In the genomic region with DNA sequence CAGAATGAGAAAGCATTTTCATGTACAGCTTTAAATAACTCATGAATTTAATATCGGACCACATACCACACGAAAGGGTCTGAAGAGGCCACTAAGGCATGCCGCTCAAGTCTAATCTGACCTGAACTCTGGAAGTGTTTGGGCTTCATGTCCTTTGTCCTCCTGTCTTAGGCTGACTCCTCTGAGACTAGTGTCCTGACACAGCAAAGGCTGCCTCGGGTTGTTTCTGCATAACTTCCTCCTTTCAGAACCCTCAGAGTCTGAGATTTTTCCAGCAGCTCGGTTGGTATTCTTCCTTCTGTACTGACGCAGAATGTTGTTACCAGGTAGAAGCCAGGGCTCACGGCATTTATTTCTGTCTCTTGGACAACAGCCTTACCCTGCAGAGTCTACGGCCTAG, we compare ENCODE assay signal across 12 mouse cellular contexts. TPM values are rescaled to one million over a fixed set of nuclear protein-coding genes. Genes with fewer than 3 reads are reported as not detected.
DNase-seq lines count a peak whose midpoint lies in the region; ATAC-seq and TF ChIP-seq lines count a peak whose summit lies in the region.
"Had no signal": no experiment of that assay in that cellular context is flagged by ENCODE, and none has a peak within 500 bp of the region (broad histone marks: within the 10 kb centered on the region; RNA-seq: fewer than 3 reads in every experiment).

No protein-coding gene starts in this region.

- no peaks in the 10 kb centered on the region for H3K27me3 ChIP-seq in liver, embryonic 15.5 days
- H3K27me3 ChIP-seq in stomach, embryonic 16.5 days (ENCODE audit: control insufficient read depth, insufficient read depth, low read length) = no peaks in the 10 kb centered on the region

- no peaks in the 10 kb centered on the region; the same call in 1 of the 2 replicates for H3K4me1 ChIP-seq in lung, adult 2 months (ENCODE audit: control insufficient read depth, insufficient read depth, low read length)
- peaks cover 42% of the 10 kb centered on the region for H3K4me1 ChIP-seq in liver, embryonic 15.5 days (replicated peaks)
- peaks cover 10% of the 10 kb centered on the region for H3K4me1 ChIP-seq in stomach, embryonic 16.5 days (ENCODE audit: control insufficient read depth, insufficient read depth, low read length)

- no peak for DNase-seq in gastrocnemius, adult 2 months
- DNase-seq in gastrocnemius, adult 18-20 months (ENCODE audit: low spot score) = no peak
- peak; percentile 31 for DNase-seq in lung, postnatal 25 days (ENCODE audit: low spot score)
- DNase-seq in lung, adult 2 months = no peak
- DNase-seq in cerebellum, adult 9-10 months = no peak
- DNase-seq in cerebellum, adult 18-20 months = no peak
- DNase-seq: gastrocnemius, postnatal 25 days; kidney, postnatal 10 days had no signal

- no peak overlapping the region for H3K4me2 ChIP-seq in liver, embryonic 15.5 days
- H3K4me2 ChIP-seq in stomach, embryonic 16.5 days (ENCODE audit: low read depth, low read length) = no peak overlapping the region
- H3K4me2 ChIP-seq: hindbrain, embryonic 14.5 days had no signal

- H3K27ac ChIP-seq in gastrocnemius, adult 2 months = peak overlapping the region; percentile 48; the same call in 1 of the 2 replicates
- peak overlapping the region; percentile 58; the same call in 1 of the 2 replicates for H3K27ac ChIP-seq in liver, embryonic 15.5 days (replicated peaks)
- H3K27ac ChIP-seq in stomach, embryonic 16.5 days (ENCODE audit: low read length) = 0 out of 2 replicates have a peak overlapping the region, but pooled peaks have one; percentile 48
- H3K27ac ChIP-seq: hindbrain, embryonic 14.5 days had no signal

- 59% methylated on average over 8 of the region's 8 CpGs for WGBS in lung, adult 2 months
- 49% methylated on average over 8 of the region's 8 CpGs for WGBS in liver, embryonic 15.5 days (ENCODE audit: insufficient replicate concordance)
- WGBS in stomach, embryonic 16.5 days = 71% methylated on average over 8 of the region's 8 CpGs

- TF ChIP-seq CTCF in gastrocnemius, adult 2 months (IDR thresholded peaks at IDR 0.05) = no peak
- no peak for TF ChIP-seq CTCF in lung, adult 2 months (IDR thresholded peaks at IDR 0.05; ENCODE audit: insufficient read depth, low read length)

- H3K9ac ChIP-seq in liver, embryonic 15.5 days = no peak overlapping the region
- no peak overlapping the region for H3K9ac ChIP-seq in stomach, embryonic 16.5 days (ENCODE audit: low read length)
- H3K9ac ChIP-seq: hindbrain, embryonic 14.5 days had no signal

- H3K4me3 ChIP-seq in gastrocnemius, adult 2 months = no peak overlapping the region
- H3K4me3 ChIP-seq in lung, adult 2 months (replicated peaks; ENCODE audit: extremely low read depth, low read depth, low read length) = no peak overlapping the region
- H3K4me3 ChIP-seq in liver, embryonic 15.5 days (replicated peaks) = no peak overlapping the region
- no peak overlapping the region for H3K4me3 ChIP-seq in stomach, embryonic 16.5 days (replicated peaks; ENCODE audit: low read length)
- H3K4me3 ChIP-seq: myocyte had no signal

- H3K9me3 ChIP-seq in liver, embryonic 15.5 days (replicated peaks) = no peaks in the 10 kb centered on the region
- H3K9me3 ChIP-seq in stomach, embryonic 16.5 days (replicated peaks; ENCODE audit: control insufficient read depth, low read length) = no peaks in the 10 kb centered on the region

- H3K36me3 ChIP-seq in liver, embryonic 15.5 days (replicated peaks) = no peaks in the 10 kb centered on the region
- no peaks in the 10 kb centered on the region for H3K36me3 ChIP-seq in stomach, embryonic 16.5 days (ENCODE audit: control insufficient read depth, insufficient read depth, low read length)

- no peak for ATAC-seq in liver, embryonic 15.5 days (ENCODE audit: insufficient read depth)
- no peak for ATAC-seq in stomach, embryonic 16.5 days (ENCODE audit: insufficient read depth, low FRiP score)

- intact Hi-C loops in gastrocnemius, adult 2 months (cut with DNase I) = loop anchor here (5.0 kb wide), 1 partner anchor 163 kb away; no protein-coding TSS in a partner anchor

- no peak for TF ChIP-seq POLR2A in lung, adult 2 months (IDR thresholded peaks at IDR 0.05; ENCODE audit: borderline replicate concordance, extremely low read depth, low read depth, low read length)

RNA-seq across cellular contexts. Expression of a gene that starts 44.1 kb away (rescaled TPM):
- 10 to 100 TPM; 14.2 to 16.6 TPM for total RNA-seq in gastrocnemius, adult 2 months (2021)
- 10 to 100 TPM; 13.3 to 18.2 TPM for total RNA-seq in gastrocnemius, adult 18-20 months (2021)
- 56.0 and 58.6 TPM in 2 replicates for polyA plus RNA-seq in lung, adult 2 months (2012; rRNA removed)
- 68.6 and 70.6 TPM in 2 replicates for polyA plus RNA-seq in liver, embryonic 15.5 days (2015; fragmentation: Nextera tagmentation; extraction: Ambion mirVana)
- 123 and 131 TPM in 2 replicates for polyA plus RNA-seq in stomach, embryonic 16.5 days (2015; fragmentation: Nextera tagmentation; extraction: Ambion mirVana)

RNA-seq across cellular contexts. Expression of a gene that starts 44.1 kb away (rescaled TPM):
- 10 to 100 TPM; 81.0 to 88.5 TPM for total RNA-seq in gastrocnemius, adult 2 months (2021)
- total RNA-seq in gastrocnemius, adult 18-20 months (2021) = 10 to 100 TPM; 90.6 to 92.3 TPM
- 27.0 and 45.0 TPM in 2 replicates for polyA plus RNA-seq in lung, adult 2 months (2012; rRNA removed)
- 25.6 and 26.0 TPM in 2 replicates for polyA plus RNA-seq in liver, embryonic 15.5 days (2015; fragmentation: Nextera tagmentation; extraction: Ambion mirVana)
- 47.7 and 52.3 TPM in 2 replicates for polyA plus RNA-seq in stomach, embryonic 16.5 days (2015; fragmentation: Nextera tagmentation; extraction: Ambion mirVana)
